Mouse (Mus musculus) cerebellum, adult 2 months (tissue): ENCODE results near the gene Gm11555. TPM values are rescaled to one million over a fixed set of nuclear protein-coding genes. Genes with fewer than 3 reads are reported as not detected.
"Not testable (repeated sequence)": the region's sequence is repeated elsewhere in the genome, so short reads cannot be mapped to it uniquely, and the experiment has no call there.

Experiments used
- DNase-seq, 2 experiments: peaks; one replicate each; pipeline ENCODE4 v3.0.0; 2021
- H3K27ac ChIP-seq: fragments of 200-500 bp; 2 replicates; pipeline ENCODE4 v1.5.1; 2012; ENCODE audit warnings: low read length, control low read depth, inconsistent platforms; ENCODE audit not compliant: insufficient read depth
- H3K27me3 ChIP-seq: fragments of 200-500 bp; 2 replicates; pipeline ENCODE4 v1.6.1; 2012; ENCODE audit warnings: inconsistent platforms, mild to moderate bottlenecking, low read length, moderate library complexity; ENCODE audit not compliant: control insufficient read depth, insufficient read depth
- H3K4me1 ChIP-seq: fragments of 200-500 bp; 2 replicates; pipeline ENCODE4 v1.6.1; 2011; ENCODE audit warnings: low read length; ENCODE audit not compliant: control insufficient read depth, insufficient read depth
- H3K4me3 ChIP-seq: fragments of 200-500 bp; replicated peaks from 2 replicates; pipeline ENCODE3; 2011; ENCODE audit warnings: mild to moderate bottlenecking, low read depth, low read length, control low read depth; ENCODE audit not compliant: insufficient read depth
- CTCF ChIP-seq: fragments of 200-500 bp; IDR thresholded peaks from 2 replicates; pipeline ENCODE4 v1.5.1; 2011; ENCODE audit warnings: low read depth, mild to moderate bottlenecking, control low read depth, low read length, moderate library complexity, borderline replicate concordance; ENCODE audit not compliant: insufficient read depth
- POLR2A ChIP-seq: fragments of 200-500 bp; IDR thresholded peaks from 2 replicates; pipeline ENCODE4 v1.6.1; 2011; ENCODE audit warnings: low read length, control low read depth, borderline replicate concordance; ENCODE audit not compliant: insufficient read depth
- WGBS: fragments of 180-500 bp; shearing (Covaris S2); methylation state at CpG from one replicate; pipeline ENCODE4 v1.1.7; 2018; 5-methylcytosine and 5-hydroxymethylcytosine counted together
- polyA plus RNA-seq: library from polyadenylated mRNA; depleted of rRNA; stranded (reverse); fragments of >200 nt; gene quantifications from 2 replicates; pipeline ENCODE4 v1.2.3, GENCODE M21; 2012; rRNA removed

The Gm11555 gene
- polyA plus RNA-seq: not detected in 2 replicates

DNA sequence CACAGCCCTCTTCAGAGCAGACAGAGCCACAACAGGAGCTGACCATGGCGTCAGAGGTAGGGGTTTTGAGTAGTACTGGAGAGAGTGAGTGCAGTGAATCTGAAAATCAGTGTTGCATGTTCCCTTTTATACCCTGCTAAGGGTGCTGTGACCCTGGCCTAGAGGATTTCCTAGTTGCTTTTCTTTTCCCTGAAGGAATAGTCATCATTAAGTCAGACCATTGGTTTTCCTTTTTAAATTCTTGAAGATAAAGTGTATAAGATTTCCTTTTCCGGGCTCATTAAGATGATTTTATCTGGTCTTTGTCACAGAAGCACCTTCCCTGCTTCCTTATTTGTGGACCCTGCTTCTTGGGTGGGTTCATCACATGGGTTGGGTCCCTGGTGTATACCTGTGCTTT, at the start of gene Gm11555:
Gene Gm11555 (minus strand): TSS at position 101 of the 400 bp plus-strand sequence.
- WGBS: 77% methylated on average over 2 of the region's 2 CpGs

DNA sequence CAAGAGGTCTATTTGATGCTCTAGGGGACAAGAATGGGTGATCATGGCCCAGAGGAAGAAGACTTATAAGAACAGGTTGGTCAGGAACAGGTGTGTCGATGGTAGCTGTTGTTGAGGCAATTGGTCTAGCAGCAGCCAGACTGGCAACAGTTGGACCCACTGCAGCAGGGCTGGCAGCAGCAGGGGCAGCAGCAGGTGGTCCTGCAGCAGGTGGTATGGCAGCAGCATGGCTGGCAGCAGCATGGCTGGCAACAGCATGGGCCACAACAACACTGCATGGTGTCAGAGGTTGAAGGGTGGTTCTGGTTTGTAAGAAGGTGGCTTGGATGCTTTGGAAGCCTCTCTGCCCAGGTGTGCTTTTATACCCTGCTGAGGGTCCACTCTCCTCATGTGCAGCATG, 40.4 kb upstream of the Gm11555 start, which contains the start of gene Gm14190:
Gene Gm14190 (minus strand): TSS at position 278 of the 400 bp plus-strand sequence.
- no peaks in the 10 kb centered on the region for H3K27me3 ChIP-seq
- no peak within 1 kb of the TSS for H3K27ac ChIP-seq
- 76% methylated on average over 1 of the region's 1 CpGs for WGBS
- DNase-seq: no peak
- no peaks in the 10 kb centered on the region for H3K4me1 ChIP-seq
- no peak within 1 kb of the TSS for H3K4me3 ChIP-seq
- TF ChIP-seq POLR2A (no peak), CTCF (no peak)

More for the DNA sequence above, at the start of gene Gm11555:
- no peak for DNase-seq
- H3K4me1 ChIP-seq: no peaks in the 10 kb centered on the region
- H3K4me3 ChIP-seq: no peak within 1 kb of the TSS
- H3K27me3 ChIP-seq: no peaks in the 10 kb centered on the region
- TF ChIP-seq POLR2A (no peak), CTCF (no peak)
- H3K27ac ChIP-seq: no peak within 1 kb of the TSS

DNA sequence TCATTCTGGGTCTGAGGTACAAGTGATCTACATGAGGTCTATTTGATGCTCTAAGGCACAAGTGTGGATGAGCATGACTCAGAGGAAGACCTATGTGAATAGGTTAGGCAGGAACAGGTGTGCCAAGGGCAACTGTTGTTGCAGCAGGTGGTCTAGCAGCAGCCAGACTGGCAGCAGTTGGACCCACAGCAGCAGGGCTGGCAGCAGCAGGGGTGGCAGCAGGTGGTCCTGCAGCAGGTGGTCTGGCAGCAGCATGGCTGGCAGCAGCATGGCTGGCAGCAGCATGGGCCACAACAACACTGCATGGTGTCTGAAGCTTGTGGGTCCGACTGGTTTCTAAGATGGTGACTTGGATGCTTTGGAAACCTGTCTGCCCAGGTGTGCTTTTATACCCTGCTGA, 35.2 kb upstream of the Gm11555 start:
- not testable (repeated sequence) for H3K4me1 ChIP-seq, H3K27ac ChIP-seq, H3K27me3 ChIP-seq, H3K4me3 ChIP-seq, DNase-seq
- WGBS: 4% methylated on average over 1 of the region's 1 CpGs

DNA sequence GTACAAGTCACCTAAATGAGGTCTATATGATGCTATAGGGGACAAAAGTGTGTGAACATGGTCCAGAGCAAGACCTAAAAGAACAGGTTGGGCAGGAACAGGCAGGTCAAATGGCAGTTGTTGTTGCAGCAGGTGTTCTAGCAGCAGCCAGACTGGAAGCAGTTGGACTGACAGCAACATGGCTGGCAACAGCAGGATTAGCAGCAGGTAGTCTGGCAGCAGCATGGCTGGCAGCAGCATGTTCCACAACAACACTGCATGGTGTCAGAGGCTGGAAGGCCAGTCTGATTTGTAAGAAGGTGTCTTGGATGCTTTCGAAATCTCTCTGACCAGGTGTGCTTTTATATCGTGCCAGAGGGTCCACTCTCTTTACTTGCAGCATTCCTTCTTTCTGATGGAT, 33.4 kb upstream of the Gm11555 start:
- Histone ChIP-seq H3K4me3 (no peak overlapping the region), H3K27ac (no peak overlapping the region), H3K27me3 (no peaks in the 10 kb centered on the region), H3K4me1 (no peaks in the 10 kb centered on the region)
- 43% methylated on average over 2 of the region's 2 CpGs for WGBS
- TF ChIP-seq CTCF (no peak), POLR2A (no peak)
- no peak for DNase-seq

DNA sequence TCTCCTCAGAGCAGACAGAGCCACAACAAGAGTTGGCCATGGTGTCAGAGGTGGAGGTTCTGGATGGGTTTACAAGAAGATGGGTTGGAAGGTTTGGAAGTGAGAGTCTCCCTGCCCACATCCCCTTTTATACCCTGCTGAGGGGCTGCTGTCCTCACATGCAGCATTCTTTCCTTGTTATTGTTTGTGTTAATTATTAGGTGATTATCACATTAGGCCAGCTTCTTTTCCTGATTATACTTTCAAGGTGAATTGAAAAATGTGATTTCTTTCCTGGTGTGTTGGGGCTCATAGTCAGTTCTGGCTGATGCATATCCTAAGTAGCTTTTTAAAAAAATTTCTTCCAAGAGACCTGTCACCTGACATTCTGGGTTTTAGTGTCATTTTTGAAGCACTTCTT, 15.8 kb upstream of the Gm11555 start, which contains the start of gene Krtap4-6:
Gene Krtap4-6 (minus strand): TSS at position 101 of the 400 bp plus-strand sequence.
- TF ChIP-seq POLR2A (no peak), CTCF (no peak)
- no peaks in the 10 kb centered on the region for H3K4me1 ChIP-seq
- H3K4me3 ChIP-seq: no peak within 1 kb of the TSS
- DNase-seq: no peak
- no peak within 1 kb of the TSS for H3K27ac ChIP-seq
- no peaks in the 10 kb centered on the region for H3K27me3 ChIP-seq

DNA sequence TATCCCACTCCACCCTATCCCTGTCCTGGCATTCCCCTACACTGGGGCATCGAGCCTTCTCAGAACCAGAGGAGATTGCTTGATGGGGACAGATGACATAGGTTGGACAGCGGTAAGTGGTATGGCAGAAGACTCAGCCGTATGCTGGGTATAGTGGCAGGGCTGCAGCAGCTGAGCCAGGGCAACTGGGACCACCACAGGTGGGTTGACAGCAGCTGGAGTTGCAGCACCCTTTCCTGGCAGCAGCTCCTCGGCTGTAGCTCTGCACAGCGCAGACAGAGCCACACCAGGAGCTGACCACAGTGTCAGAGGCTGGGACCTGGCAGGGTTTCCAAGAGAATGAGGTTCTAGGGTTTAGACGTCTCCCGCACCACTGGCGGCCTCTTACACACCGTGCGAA, 12.8 kb upstream of the Gm11555 start:
- no peak for DNase-seq
- Histone ChIP-seq H3K27me3 (no peaks in the 10 kb centered on the region), H3K4me1 (no peaks in the 10 kb centered on the region), H3K4me3 (no peak overlapping the region), H3K27ac (no peak overlapping the region)
- no peak for TF ChIP-seq POLR2A
- no peak for TF ChIP-seq CTCF
- 80% methylated on average over 10 of the region's 10 CpGs for WGBS

DNA sequence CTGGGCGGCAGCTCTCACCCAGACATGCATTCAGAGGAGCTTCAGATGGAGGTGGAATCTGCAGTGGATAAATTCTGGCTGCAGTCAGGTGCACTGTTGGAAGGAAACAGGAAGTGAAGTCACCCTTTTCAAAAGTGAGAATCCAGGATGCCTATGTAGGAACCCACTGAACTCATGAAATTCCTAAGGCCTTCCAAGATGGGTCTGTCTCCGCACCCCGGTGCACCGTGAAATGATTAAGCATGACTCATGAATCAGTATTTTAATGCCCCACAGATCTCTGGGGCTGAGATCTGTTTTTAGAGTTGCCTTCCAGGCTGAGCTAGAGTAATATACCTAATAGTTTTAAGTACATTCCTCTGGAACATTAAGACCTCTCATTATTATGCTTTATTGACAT, 9.2 kb upstream of the Gm11555 start:
- 88% methylated on average over 4 of the region's 4 CpGs for WGBS
- Histone ChIP-seq H3K27ac (no peak overlapping the region), H3K27me3 (no peaks in the 10 kb centered on the region), H3K4me3 (no peak overlapping the region), H3K4me1 (no peaks in the 10 kb centered on the region)
- TF ChIP-seq CTCF: no peak
- no peak for DNase-seq

DNA sequence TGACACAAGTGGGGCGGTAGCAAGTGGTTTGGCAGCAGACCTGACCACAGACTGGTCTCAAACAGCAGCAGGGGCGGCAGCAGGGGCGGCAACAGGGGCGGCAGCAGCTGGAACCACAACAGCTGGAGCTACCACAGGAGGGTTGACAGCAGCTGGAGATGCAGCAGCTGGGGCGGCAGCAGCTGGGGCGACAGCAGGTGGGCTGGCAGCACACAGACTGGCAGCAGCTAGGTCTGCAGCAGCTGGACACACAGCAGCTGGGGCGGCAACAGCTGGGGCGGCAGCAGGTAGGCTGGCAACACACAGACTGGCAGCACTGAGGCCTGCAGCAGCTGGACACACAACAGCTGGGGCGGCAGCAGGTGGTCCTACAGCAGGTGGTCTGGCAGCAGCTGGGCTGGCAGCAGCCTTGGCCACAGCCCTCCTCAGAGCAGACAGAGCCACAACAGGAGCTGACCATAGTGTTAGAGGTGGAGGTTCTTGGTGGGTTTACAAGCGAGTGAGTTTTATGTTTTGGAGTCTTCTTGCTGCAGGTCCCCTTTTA, 8.5 kb upstream of the Gm11555 start, which contains the start of gene Gm11563:
Gene Gm11563 (minus strand): TSS at position 494 of the 544 bp plus-strand sequence.
- not testable (repeated sequence) for DNase-seq, H3K4me3 ChIP-seq, H3K27me3 ChIP-seq, H3K4me1 ChIP-seq, H3K27ac ChIP-seq
- WGBS: 68% methylated on average over 10 of the region's 10 CpGs
